Mouse (Mus musculus): ENCODE measurements around the gene Vav2.

DNA sequence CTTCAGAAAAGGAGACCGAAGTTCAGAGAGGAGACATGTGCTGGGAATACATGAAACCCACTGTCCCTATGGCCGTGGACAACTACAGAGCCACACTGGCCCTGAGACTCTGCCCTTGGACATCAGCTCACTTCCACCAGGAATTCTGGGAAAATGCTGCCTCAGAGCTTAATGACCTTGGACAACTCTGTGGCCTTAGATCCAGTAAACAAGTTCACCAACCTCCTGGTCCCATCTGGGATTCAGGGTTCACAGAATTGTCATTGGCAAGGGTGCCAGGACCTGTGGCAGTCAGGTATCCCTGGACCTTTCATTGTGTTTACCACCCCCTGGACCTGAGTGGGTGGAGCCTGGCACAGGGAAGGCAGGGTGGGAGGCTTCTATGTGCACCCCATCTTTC is 211.3 kb downstream of the Vav2 start:
- no peak for TF ChIP-seq CTCF (IDR thresholded peaks at IDR 0.05; ENCODE audit: low read depth)
- no peak for TF ChIP-seq EP300 (IDR thresholded peaks at IDR 0.05; ENCODE audit: low read depth)
